Mouse (Mus musculus): ENCODE results near the gene Ctnnb1. TPM values are rescaled to one million over a fixed set of nuclear protein-coding genes. Genes with fewer than 3 reads are reported as not detected.
A peak's percentile ranks its signal among the peaks of the same experiment; 100 is the strongest.

Gene Ctnnb1
- polyA plus RNA-seq, 2 experiments, result 486 to 783 TPM

- no peak for TF ChIP-seq POLR2A (IDR thresholded peaks at IDR 0.05; ENCODE audit: borderline replicate concordance, extremely low read depth, insufficient read depth, insufficient read length)
Observed at GRCm38 (mm10) chr9:120932371-120932770, 3.4 kb downstream of the Ctnnb1 start.

GRCm38 (mm10) chr9:120932797-120933586 lies 4.0 kb downstream of the Ctnnb1 start:
- peak; percentile 93 for DNase-seq (ENCODE audit: low spot score)
- H3K4me1 ChIP-seq (ENCODE audit: control insufficient read depth, insufficient read depth, low read length), result peaks cover 27% of the 10 kb centered on the region
- peak overlapping the region; percentile 61 for H3K4me2 ChIP-seq (replicated peaks; ENCODE audit: low read depth, low read length, severe bottlenecking)
- H3K4me3 ChIP-seq (replicated peaks; ENCODE audit: low read length), result peak overlapping the region; percentile 89
- 9% methylated on average over 49 of the region's 78 CpGs for WGBS
- peak overlapping the region; percentile 94 for H3K27ac ChIP-seq (replicated peaks; ENCODE audit: low read depth, low read length)
- no peaks in the 10 kb centered on the region for H3K9me3 ChIP-seq (ENCODE audit: control insufficient read depth, low read length)
- no peaks in the 10 kb centered on the region for H3K27me3 ChIP-seq (ENCODE audit: control insufficient read depth, insufficient read depth, low read length)
- ATAC-seq (ENCODE audit: low FRiP score, low read depth), result peak; percentile 90
- peak overlapping the region; percentile 92 for H3K9ac ChIP-seq (ENCODE audit: low read depth, low read length, severe bottlenecking)
- peak; percentile 99 for TF ChIP-seq POLR2A (IDR thresholded peaks at IDR 0.05; ENCODE audit: borderline replicate concordance, extremely low read depth, insufficient read depth, insufficient read length)
- peaks cover 4% of the 10 kb centered on the region; the same call in 1 of the 2 replicates for H3K36me3 ChIP-seq (ENCODE audit: control insufficient read depth, insufficient read depth, low read length)

More at GRCm38 (mm10) chr9:120932371-120932770, 3.4 kb downstream of the Ctnnb1 start:
- peaks cover 21% of the 10 kb centered on the region for H3K4me1 ChIP-seq (ENCODE audit: control insufficient read depth, insufficient read depth, low read length)
- no peaks in the 10 kb centered on the region for H3K9me3 ChIP-seq (ENCODE audit: control insufficient read depth, low read length)
- 73% methylated on average over 6 of the region's 6 CpGs for WGBS
- H3K36me3 ChIP-seq (ENCODE audit: control insufficient read depth, insufficient read depth, low read length), result no peaks in the 10 kb centered on the region
- no peak for ATAC-seq (ENCODE audit: low FRiP score, low read depth)
- no peak overlapping the region for H3K4me2 ChIP-seq (replicated peaks; ENCODE audit: low read depth, low read length, severe bottlenecking)
- no peaks in the 10 kb centered on the region for H3K27me3 ChIP-seq (ENCODE audit: control insufficient read depth, insufficient read depth, low read length)
- no peak overlapping the region for H3K4me3 ChIP-seq (replicated peaks; ENCODE audit: low read length)
- H3K9ac ChIP-seq (ENCODE audit: low read depth, low read length, severe bottlenecking), result no peak overlapping the region
- no peak for DNase-seq (ENCODE audit: low spot score)
- no peak overlapping the region for H3K27ac ChIP-seq (replicated peaks; ENCODE audit: low read depth, low read length)

- Histone ChIP-seq H3K9me3 (ENCODE audit: control insufficient read depth, low read length) (no peaks in the 10 kb centered on the region), H3K4me3 (replicated peaks; ENCODE audit: low read length) (peak overlapping the region; percentile 89), H3K9ac (ENCODE audit: low read depth, low read length, severe bottlenecking) (peak overlapping the region; percentile 92), H3K36me3 (ENCODE audit: control insufficient read depth, insufficient read depth, low read length) (peaks cover 4% of the 10 kb centered on the region; the same call in 1 of the 2 replicates), H3K4me1 (ENCODE audit: control insufficient read depth, insufficient read depth, low read length) (peaks cover 31% of the 10 kb centered on the region), H3K4me2 (replicated peaks; ENCODE audit: low read depth, low read length, severe bottlenecking) (peak overlapping the region; percentile 61), H3K27ac (replicated peaks; ENCODE audit: low read depth, low read length) (peak overlapping the region; percentile 94), H3K27me3 (ENCODE audit: control insufficient read depth, insufficient read depth, low read length) (no peaks in the 10 kb centered on the region)
- no peak for TF ChIP-seq POLR2A (IDR thresholded peaks at IDR 0.05; ENCODE audit: borderline replicate concordance, extremely low read depth, insufficient read depth, insufficient read length)
- DNase-seq (ENCODE audit: low spot score), result no peak
- ATAC-seq (ENCODE audit: low FRiP score, low read depth), result peak; percentile 48
- no CpG with 5 or more reads among the region's 58 CpGs for WGBS
Observed at GRCm38 (mm10) chr9:120933587-120933885, 4.5 kb downstream of the Ctnnb1 start.

- H3K4me3 ChIP-seq (replicated peaks; ENCODE audit: low read length), result peak overlapping the region; percentile 89
- peak; percentile 41; the same call in 1 of the 2 replicates for ATAC-seq (ENCODE audit: low FRiP score, low read depth)
- H3K9ac ChIP-seq (ENCODE audit: low read depth, low read length, severe bottlenecking), result peak overlapping the region; percentile 92
- H3K9me3 ChIP-seq (ENCODE audit: control insufficient read depth, low read length), result no peaks in the 10 kb centered on the region
- 2% methylated on average over 51 of the region's 57 CpGs for WGBS
- H3K27ac ChIP-seq (replicated peaks; ENCODE audit: low read depth, low read length), result peak overlapping the region; percentile 94
- TF ChIP-seq POLR2A (IDR thresholded peaks at IDR 0.05; ENCODE audit: borderline replicate concordance, extremely low read depth, insufficient read depth, insufficient read length), result no peak
- H3K27me3 ChIP-seq (ENCODE audit: control insufficient read depth, insufficient read depth, low read length), result no peaks in the 10 kb centered on the region
- DNase-seq (ENCODE audit: low spot score), result peak; percentile 34
- H3K36me3 ChIP-seq (ENCODE audit: control insufficient read depth, insufficient read depth, low read length), result peaks cover 4% of the 10 kb centered on the region; the same call in 1 of the 2 replicates
- peak overlapping the region; percentile 61 for H3K4me2 ChIP-seq (replicated peaks; ENCODE audit: low read depth, low read length, severe bottlenecking)
- H3K4me1 ChIP-seq (ENCODE audit: control insufficient read depth, insufficient read depth, low read length), result peaks cover 31% of the 10 kb centered on the region
Observed at GRCm38 (mm10) chr9:120933886-120934758, 5.1 kb downstream of the Ctnnb1 start.
